Mouse (Mus musculus) myocyte (in vitro differentiated cells): ENCODE data around the gene Zscan2.

Source experiments
- MAX ChIP-seq: IDR thresholded peaks from one replicate; pipeline ENCODE4 v1.6.1; 2011; ENCODE audit warnings: low read depth, mild to moderate bottlenecking, control low read depth
- MYOG ChIP-seq, 3 experiments: IDR thresholded peaks; one replicate each; pipeline ENCODE4 v1.6.1; 2011; ENCODE audit warnings: control low read depth in 2 of 3, low read depth in 2 of 3, mild to moderate bottlenecking in 2 of 3; ENCODE audit not compliant: insufficient read length in 2 of 3, control insufficient read depth in 1 of 3, insufficient read depth in 1 of 3
- POLR2A ChIP-seq: IDR thresholded peaks from one replicate; pipeline ENCODE4 v1.6.1; 2011; ENCODE audit warnings: low read depth, mild to moderate bottlenecking, control low read depth, moderate library complexity; ENCODE audit not compliant: insufficient read length
- POLR2AphosphoS2 ChIP-seq: IDR thresholded peaks from one replicate; pipeline ENCODE4 v1.6.1; 2011; ENCODE audit warnings: low read depth, control low read depth; ENCODE audit not compliant: insufficient read length

DNA sequence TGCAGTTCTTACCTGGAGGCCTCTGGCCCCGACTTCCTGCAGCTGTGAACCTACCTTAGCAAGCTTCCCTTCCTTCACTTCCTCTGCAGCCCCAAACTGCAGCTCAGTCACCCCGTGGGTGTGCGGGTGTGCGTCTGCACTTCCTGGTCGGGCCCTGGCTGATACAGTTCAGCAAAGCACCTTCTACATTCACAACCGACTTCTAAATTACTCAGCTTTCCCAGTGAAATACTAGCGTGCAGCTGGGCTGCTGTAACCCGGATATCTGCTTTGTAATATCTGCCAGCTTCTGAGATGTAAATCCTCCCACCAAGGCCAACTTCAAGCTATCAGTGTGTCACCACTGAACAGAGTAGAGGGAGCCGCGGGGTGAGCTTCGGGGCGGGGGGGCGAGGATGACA is 29.1 kb downstream of the Zscan2 start:
- TF ChIP-seq MYOG (IDR thresholded peaks at IDR 0.05; ENCODE audit: control insufficient read depth in 1 of 3, insufficient read depth in 1 of 3, insufficient read length in 2 of 3, low read depth in 2 of 3): no peak
- TF ChIP-seq MAX: no peak
- no peak for TF ChIP-seq POLR2A
- no peak for TF ChIP-seq POLR2AphosphoS2
